Mouse (Mus musculus) erythroblast, adult 5-6 weeks (primary cell): ENCODE data around the gene Asb18. TPM values are rescaled to one million over a fixed set of nuclear protein-coding genes. Genes with fewer than 3 reads are reported as not detected.
A peak's percentile ranks its signal among the peaks of the same experiment; 100 is the strongest.

Source experiments
- ATAC-seq: replicated peaks from 2 replicates; pipeline ENCODE4 v1.8.0; 2016; ENCODE audit warnings: moderate number of reproducible peaks, mild to moderate bottlenecking, moderate TSS enrichment, inconsistent platforms; ENCODE audit not compliant: poor library complexity, low FRiP score, severe bottlenecking
- total RNA-seq, 2 experiments: library from RNA; stranded (forward) in 1 of 2; stranded (reverse) in 1 of 2; fragments of 150-400 nt in 1 of 2; fragments of 200-764, 138-1000 nt in 1 of 2; gene quantifications; 2 replicates each; pipeline versions ENCODE4 v1.2.3 to v1.2.4; 2015 to 2017; ENCODE audit warnings: low replicate concordance in 2 of 2

Asb18 gene
- total RNA-seq, 2 experiments from 2014 or later = not detected

- no peak for ATAC-seq
Measured at GRCm38 (mm10) chr1:89976411-89976810, 38.1 kb downstream of the Asb18 start.

GRCm38 (mm10) chr1:89974541-89974940 lies 39.9 kb downstream of the Asb18 start:
- no peak for ATAC-seq

GRCm38 (mm10) chr1:89971848-89972247 lies 42.6 kb downstream of the Asb18 start:
- no peak for ATAC-seq

- ATAC-seq = no peak
Measured at GRCm38 (mm10) chr1:89969714-89970110, 44.8 kb downstream of the Asb18 start.

- no peak for ATAC-seq
Measured at GRCm38 (mm10) chr1:89969072-89969713, 45.3 kb downstream of the Asb18 start.

GRCm38 (mm10) chr1:89968111-89968851 lies 46.2 kb downstream of the Asb18 start:
- ATAC-seq = no peak

- no peak for ATAC-seq
Measured at GRCm38 (mm10) chr1:89967585-89967984, 46.9 kb downstream of the Asb18 start.

- ATAC-seq = no peak
Measured at GRCm38 (mm10) chr1:89964426-89964825, 50.0 kb downstream of the Asb18 start.

GRCm38 (mm10) chr1:89963296-89963695 lies 51.2 kb downstream of the Asb18 start:
- ATAC-seq = no peak

- ATAC-seq = no peak
Measured at GRCm38 (mm10) chr1:89962092-89962491, 52.4 kb downstream of the Asb18 start.

- ATAC-seq = no peak
Measured at GRCm38 (mm10) chr1:89959393-89959792, 55.1 kb downstream of the Asb18 start.

GRCm38 (mm10) chr1:89943202-89943601 lies 71.3 kb downstream of the Asb18 start:
- ATAC-seq = no peak; the same call in 1 of the 2 replicates

GRCm38 (mm10) chr1:89942395-89942976 lies 72.0 kb downstream of the Asb18 start:
- ATAC-seq = no peak

- no peak for ATAC-seq
Measured at GRCm38 (mm10) chr1:89941701-89942381, 72.6 kb downstream of the Asb18 start.

- ATAC-seq = no peak
Measured at GRCm38 (mm10) chr1:89940961-89941524, 73.4 kb downstream of the Asb18 start.

- peak; percentile 35; the same call in 1 of the 2 replicates for ATAC-seq
Measured at GRCm38 (mm10) chr1:89939981-89940726, 74.3 kb downstream of the Asb18 start.

GRCm38 (mm10) chr1:89939596-89939960 lies 74.9 kb downstream of the Asb18 start:
- ATAC-seq = no peak

- no peak for ATAC-seq
Measured at GRCm38 (mm10) chr1:89938884-89939595, 75.4 kb downstream of the Asb18 start.
